Mouse (Mus musculus) retina, postnatal 7 days (tissue): Measurements from ENCODE around the gene Map3k1.

Experiments used
- DNase-seq: peaks from one replicate; pipeline ENCODE4 v3.0.0-alpha.2; 2012; ENCODE audit warnings: low read depth, low spot score

Map3k1 gene

GRCm38 (mm10) chr13:111812647-111813046 is 3.9 kb upstream of the Map3k1 start:
- DNase-seq: no peak

GRCm38 (mm10) chr13:111810998-111811628 is 2.3 kb upstream of the Map3k1 start:
- no peak for DNase-seq

GRCm38 (mm10) chr13:111809466-111810228 is 854 bp upstream of the Map3k1 start:
- peak; percentile 61 for DNase-seq

DNA sequence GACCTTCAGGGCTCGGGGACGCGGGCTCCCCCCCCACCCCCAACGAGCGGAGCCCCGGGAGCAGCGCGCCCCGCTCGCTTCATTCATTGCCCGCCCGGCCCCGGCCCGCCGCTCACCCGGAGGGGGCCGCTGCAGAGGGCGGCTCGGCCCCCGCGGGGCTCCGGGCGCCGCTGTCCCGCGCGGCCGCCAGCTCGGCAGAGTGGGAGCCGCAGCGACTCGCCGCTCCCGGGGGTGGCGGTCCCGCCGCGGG is 481 bp downstream of the Map3k1 start:
- DNase-seq: no peak

DNA sequence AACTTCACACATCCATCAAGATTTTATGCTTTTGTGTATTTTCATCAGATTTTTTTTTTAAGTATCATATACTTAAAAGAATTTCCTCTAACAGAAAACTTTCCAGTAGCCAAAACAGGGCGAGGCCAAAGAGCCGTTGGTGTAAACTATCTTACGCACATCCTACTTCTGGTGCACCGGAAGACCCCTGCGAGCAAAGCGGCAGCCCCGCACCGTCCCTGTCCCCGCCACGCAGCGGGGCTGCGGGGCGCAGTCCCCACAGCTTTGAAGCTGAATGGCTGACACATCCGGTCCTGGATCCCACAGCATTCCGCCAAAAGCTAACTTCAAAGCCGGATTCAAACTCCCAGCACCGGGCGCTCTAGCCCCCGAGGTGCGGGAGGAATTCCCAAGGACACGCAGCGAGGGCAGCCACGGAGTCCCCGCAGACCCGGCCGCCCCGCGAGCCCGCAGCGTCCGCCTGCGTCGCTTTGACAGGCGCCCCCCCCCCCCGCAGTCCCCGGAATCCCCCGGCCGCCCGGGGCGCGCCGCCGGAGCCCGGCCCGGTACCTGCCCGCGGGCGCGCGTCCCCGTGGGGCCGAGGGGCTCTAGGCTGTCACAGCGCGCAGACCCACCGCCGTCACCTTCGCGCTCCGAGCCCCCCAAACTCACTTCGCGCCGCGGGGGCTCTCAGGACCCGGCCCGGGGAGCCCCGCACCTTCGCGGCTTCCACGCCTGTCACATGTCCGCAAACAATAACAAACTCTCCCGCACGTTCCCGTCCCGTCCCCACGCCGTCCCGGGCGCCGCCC is 1.0 kb downstream of the Map3k1 start:
- DNase-seq: peak; percentile 31

GRCm38 (mm10) chr13:111807105-111807595 is 1.6 kb downstream of the Map3k1 start:
- DNase-seq: no peak

DNA sequence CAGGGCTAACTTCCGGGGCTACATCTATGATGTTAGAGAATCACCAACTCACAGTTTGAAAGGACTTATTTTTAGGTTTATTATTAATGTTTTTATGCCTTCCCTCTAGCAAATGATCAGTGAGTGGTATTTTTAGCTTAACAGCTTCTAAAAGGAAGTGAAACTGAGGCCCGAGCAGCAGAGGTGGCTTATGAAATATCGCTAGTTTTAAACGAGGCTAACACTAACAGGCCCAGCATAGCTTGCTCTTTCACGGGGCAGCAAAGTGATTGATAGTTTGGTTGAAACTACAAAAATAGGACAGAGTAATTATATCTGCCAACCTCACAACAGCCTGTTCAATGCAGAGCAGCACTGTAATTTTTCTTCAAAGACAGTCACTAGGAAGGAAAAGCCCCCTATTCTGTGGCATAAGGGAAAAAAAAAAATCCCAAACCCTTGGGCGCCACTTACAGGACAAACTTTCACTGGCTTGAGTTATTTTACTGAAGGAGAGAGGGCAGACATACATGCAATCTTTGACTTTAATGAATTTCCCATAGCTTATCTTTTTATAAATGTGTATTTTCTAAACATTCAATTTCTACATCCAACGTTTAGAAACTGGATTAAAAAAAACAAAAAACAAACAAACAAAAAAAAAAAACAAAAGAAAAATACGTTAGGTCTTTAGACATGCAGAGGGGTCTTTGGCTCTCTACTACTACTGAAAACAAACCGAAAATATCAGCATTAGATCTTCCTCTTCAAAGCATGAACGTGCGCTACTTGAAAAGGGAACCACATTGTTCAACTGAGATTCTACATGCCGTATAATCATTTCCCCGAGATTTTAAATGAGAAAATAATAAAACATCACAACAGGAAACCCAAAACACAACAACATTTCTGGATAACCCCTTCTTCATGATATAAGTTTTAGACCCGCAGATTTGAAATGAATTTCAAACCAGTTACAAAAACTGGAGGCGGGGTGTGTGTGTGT is 2.8 kb downstream of the Map3k1 start:
- no peak for DNase-seq

GRCm38 (mm10) chr13:111804951-111805673 is 3.7 kb downstream of the Map3k1 start:
- DNase-seq: no peak

- DNase-seq: no peak
Measured at GRCm38 (mm10) chr13:111804189-111804588, 4.6 kb downstream of the Map3k1 start.

GRCm38 (mm10) chr13:111803506-111803905 is 5.3 kb downstream of the Map3k1 start:
- no peak for DNase-seq

DNA sequence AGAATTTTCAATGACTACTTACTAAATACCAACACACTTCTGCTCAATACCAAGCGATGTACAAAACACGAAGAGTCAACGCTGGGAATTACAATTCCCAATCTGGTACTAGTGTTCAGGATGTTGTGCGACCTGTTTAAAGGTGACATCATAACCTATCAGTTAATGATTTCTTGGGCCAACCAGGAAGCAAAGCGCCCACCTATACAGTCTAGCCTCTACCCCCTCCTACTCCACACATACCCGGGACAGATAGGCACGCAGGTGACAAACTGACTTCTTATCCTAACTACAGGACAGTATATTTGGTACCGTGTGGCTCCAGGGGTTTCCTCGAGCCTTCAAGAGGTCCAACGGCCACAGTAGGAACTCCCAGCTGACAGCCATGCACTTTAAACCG is 5.9 kb downstream of the Map3k1 start:
- no peak for DNase-seq

- no peak for DNase-seq
Measured at GRCm38 (mm10) chr13:111802271-111802665, 6.5 kb downstream of the Map3k1 start.

DNA sequence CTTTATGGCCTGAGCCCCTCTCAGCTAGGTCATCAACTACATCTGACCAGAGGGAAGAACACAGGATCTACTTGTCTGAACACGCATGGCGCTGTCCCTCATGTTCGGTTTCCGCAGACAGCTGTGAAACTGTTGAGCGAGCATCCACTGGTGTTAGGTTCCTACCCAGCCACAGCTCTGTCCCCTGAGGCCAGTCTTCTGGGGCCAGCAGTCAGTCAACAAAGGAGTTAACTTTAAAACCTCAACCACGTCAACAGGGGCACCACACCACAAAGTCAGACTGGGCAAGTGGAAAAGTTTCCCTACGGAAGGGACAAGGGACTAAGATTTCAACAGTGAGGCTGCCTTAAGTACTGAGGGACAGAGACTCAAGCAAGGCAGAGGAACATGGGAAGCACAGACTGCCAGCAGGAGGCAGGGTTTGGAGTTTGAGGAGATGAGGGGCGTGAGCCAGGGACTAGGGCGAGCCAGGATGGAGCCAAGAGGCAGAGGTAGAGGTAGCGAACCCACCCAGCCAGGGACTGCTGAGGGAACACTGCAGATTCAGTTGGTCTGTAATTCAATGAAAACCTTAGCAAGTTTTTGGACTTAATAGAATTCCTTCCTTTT is 7.0 kb downstream of the Map3k1 start:
- no peak for DNase-seq

DNA sequence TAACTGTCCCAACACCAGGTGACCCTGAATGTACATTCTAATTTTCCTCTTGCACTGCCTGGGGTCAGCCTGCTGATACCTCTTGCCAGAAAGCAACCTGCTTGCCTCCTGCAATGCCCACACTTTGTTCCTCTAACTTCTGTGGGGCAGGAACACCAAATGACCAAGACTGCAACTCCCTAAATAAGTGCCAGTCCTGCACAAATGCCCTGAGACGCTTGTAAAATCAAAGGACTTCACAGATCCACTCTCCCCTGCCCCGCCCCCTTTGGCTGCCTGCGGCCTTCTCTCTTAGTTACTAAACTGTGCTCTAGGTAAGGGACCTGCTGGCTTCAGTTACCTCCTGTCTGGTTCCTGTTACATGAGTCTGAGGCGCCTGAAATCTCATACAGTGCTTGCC is 7.9 kb downstream of the Map3k1 start:
- DNase-seq: no peak

- no peak for DNase-seq
Measured at GRCm38 (mm10) chr13:111798044-111798443, 10.7 kb downstream of the Map3k1 start.

- DNase-seq: peak; percentile 66
Measured at GRCm38 (mm10) chr13:111797021-111797420, 11.8 kb downstream of the Map3k1 start.

GRCm38 (mm10) chr13:111796191-111796920 is 12.4 kb downstream of the Map3k1 start:
- DNase-seq: no peak

- DNase-seq: no peak
Measured at GRCm38 (mm10) chr13:111792975-111793287, 15.9 kb downstream of the Map3k1 start.

GRCm38 (mm10) chr13:111792130-111792974 is 16.4 kb downstream of the Map3k1 start:
- no peak for DNase-seq
